ENCODE assay signal across 15 mouse cellular contexts in genomic region chr8:10613371-10613770, GRCm38 (mm10).
DNase-seq lines count a peak whose midpoint lies in the region; TF ChIP-seq lines count a peak whose summit lies in the region.
"Had no signal": no experiment of that assay in that cellular context is flagged by ENCODE, and none has a peak within 500 bp of the region (broad histone marks: within the 10 kb centered on the region; RNA-seq: fewer than 3 reads in every experiment).

No protein-coding gene starts in this region.

- no peaks in the 10 kb centered on the region for H3K4me1 ChIP-seq in small intestine, adult 2 months (ENCODE audit: control insufficient read depth, insufficient read depth, insufficient read length, low read length)
- H3K4me1 ChIP-seq: embryonic facial prominence, embryonic 15.5 days; heart, embryonic 13.5 days had no signal

- peak; percentile 6 to 17 for DNase-seq in heart, adult 18-20 months
- DNase-seq in heart, adult 8-10 months (ENCODE audit: low spot score): no peak
- no peak for DNase-seq in left cerebral cortex, adult 2 months (ENCODE audit: extremely low spot score in 1 of 2, low spot score in 2 of 2)
- DNase-seq in left cerebral cortex, adult 8-10 months (ENCODE audit: low spot score in 2 of 2): no peak
- DNase-seq in embryo, embryonic 10.5 days (ENCODE audit: low spot score): peak; percentile 41
- DNase-seq in urinary bladder, adult 2 months (ENCODE audit: low spot score): no peak
- DNase-seq: adrenal gland, postnatal 36 days; cerebellum, adult 11 months; right cerebral cortex, adult 18-20 months; thymus, postnatal 36 days had no signal

- WGBS in small intestine, adult 2 months: 48% methylated on average over 2 of the region's 2 CpGs

- no peak for TF ChIP-seq POLR2A in small intestine, adult 2 months (IDR thresholded peaks at IDR 0.05; ENCODE audit: low read depth, low read length)

- H3K4me3 ChIP-seq in left cerebral cortex, adult 2 months: no peak overlapping the region
- H3K4me3 ChIP-seq in small intestine, adult 2 months (ENCODE audit: low read depth, low read length): no peak overlapping the region
- H3K4me3 ChIP-seq: embryonic facial prominence, embryonic 15.5 days; heart, embryonic 13.5 days; midbrain, embryonic 13.5 days; neural tube, embryonic 13.5 days had no signal

- no peak overlapping the region for H3K27ac ChIP-seq in left cerebral cortex, adult 2 months
- H3K27ac ChIP-seq in small intestine, adult 2 months (ENCODE audit: insufficient read depth, low read depth, low read length): no peak overlapping the region
- H3K27ac ChIP-seq: embryonic facial prominence, embryonic 15.5 days; heart, embryonic 13.5 days; midbrain, embryonic 13.5 days; neural tube, embryonic 13.5 days had no signal

- no peaks in the 10 kb centered on the region for H3K36me3 ChIP-seq in small intestine, adult 2 months (ENCODE audit: control insufficient read depth, insufficient read depth, low read length)
- H3K36me3 ChIP-seq: embryonic facial prominence, embryonic 15.5 days; heart, embryonic 13.5 days; midbrain, embryonic 13.5 days; neural tube, embryonic 13.5 days had no signal

- peak; percentile 11; the same call in 1 of the 2 replicates for TF ChIP-seq CTCF in left cerebral cortex, adult 2 months (IDR thresholded peaks at IDR 0.05)
- peak; percentile 15; the same call in 1 of the 2 replicates for TF ChIP-seq CTCF in small intestine, adult 2 months (IDR thresholded peaks at IDR 0.05; ENCODE audit: extremely low read depth, insufficient read length, insufficient replicate concordance, low read depth, low read length)

- H3K27me3 ChIP-seq in small intestine, adult 2 months (ENCODE audit: control insufficient read depth, insufficient read depth, low read length): no peaks in the 10 kb centered on the region
- H3K27me3 ChIP-seq: embryonic facial prominence, embryonic 15.5 days; heart, embryonic 13.5 days; midbrain, embryonic 13.5 days; neural tube, embryonic 13.5 days had no signal

- intact Hi-C loops in left cerebral cortex, adult 2 months (cut with DNase I): no loop called here

Comparison
In these comparisons a context has a peak if more than half of its experiments do, and no peak if none do; other contexts are left out.
1. DNase-seq: peak in heart, adult 18-20 months (2 of 2) and embryo, embryonic 10.5 days (single experiment); none in heart, adult 8-10 months (single experiment), left cerebral cortex, adult 2 months (0 of 2), left cerebral cortex, adult 8-10 months (0 of 2) and urinary bladder, adult 2 months (single experiment).